Mouse (Mus musculus) urinary bladder, postnatal 10 days (tissue): ENCODE data around the gene Adra2b.

Source experiments
- DNase-seq: peaks from one replicate; pipeline ENCODE4 v3.0.0; 2022; ENCODE audit warnings: low spot score

Gene Adra2b

DNA sequence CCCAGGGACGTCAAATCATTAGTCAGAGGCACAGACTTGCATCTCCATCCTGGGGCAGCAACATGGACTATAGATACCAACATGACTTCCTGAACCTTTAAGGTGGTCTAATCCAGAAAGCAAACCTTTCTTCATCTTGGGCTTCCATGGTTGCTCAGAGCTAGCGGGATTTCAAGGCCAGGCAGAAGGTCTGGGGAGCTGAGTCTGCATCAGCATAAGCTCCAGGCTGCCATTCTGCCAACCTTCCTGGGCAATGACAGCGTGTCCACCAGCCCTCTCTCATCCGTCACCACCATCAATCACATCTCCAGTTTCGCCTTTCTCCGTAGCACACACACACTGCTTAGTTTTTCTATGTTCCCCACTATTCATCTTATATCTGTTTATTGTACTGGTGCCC is 23.7 kb upstream of the Adra2b start:
- no peak for DNase-seq

DNA sequence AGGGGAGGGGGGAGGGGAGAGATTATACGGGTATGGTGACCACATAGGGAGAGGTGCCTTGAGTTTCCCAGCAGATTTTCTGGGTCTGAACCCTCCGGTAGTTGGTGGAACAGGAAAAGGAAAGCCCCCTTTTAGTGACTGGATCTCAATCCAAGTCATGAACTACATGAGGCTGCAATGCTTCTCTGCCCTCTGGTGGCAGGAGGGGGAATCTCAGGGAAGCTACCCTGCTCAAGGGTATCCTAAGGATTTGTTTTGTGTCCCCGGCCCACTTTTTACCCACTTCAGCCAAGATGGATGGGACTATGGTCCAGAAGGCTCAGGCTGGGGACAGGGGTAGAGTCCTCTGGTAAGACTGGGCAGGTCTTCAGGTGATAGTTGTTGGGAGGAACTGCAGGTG is 21.8 kb upstream of the Adra2b start:
- DNase-seq, result no peak

DNA sequence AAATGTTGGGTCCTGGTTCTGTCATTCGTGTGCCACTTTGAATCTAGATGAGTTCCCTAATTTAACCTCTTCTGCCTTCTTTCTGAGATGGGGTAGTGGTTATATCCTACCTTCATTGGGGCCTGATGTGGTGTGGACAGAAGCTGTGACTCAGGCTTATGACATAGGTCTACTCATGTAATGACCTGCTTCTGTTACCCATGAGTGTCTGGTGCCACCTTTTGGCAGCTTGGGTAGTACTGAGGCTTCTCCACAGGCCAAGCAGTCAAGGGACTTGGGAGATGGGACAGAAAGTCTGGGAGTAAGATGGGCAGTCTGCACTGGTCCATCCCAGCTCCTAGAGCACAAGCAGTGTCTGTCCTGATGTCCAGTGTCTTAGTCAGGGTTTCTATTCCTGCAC is 16.7 kb upstream of the Adra2b start:
- DNase-seq, result no peak

DNA sequence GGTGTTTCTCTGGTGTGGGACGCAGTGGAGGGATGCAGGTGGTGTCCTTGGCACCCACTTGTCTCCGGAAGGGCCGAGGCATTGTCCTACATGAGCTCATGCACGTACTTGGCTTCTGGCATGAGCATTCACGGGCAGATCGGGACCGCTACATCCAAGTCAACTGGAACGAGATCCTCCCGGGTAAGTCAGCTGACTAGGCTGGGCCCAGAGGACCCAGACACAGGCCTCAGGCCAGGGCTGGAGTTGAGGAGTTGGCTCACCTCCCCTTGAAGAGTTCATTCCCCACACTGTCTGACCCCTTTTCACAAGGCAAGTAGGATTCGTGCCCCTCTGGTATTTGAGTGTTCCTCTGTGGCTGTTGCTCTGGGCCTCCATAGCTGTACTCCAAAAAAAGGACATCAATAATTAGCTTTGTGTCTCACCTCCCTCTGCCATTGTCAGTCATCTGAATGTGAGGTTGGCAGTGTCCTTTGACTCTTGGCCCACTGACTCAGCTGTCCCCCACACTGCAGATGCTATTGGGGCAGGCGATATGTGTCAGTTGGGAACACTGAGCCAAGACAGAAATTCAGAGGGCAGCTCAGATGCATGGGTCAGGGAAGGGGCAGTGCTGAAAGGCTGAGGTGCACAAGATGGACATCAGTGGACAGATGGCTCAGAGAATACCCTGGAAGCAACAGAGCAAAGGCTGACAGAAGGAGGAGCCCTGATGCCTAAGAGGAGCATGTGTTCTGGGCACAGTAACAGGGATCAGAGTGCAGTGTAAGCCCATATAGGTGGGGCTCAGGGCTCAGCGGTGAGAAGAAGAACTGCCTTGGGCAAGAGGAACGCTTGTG is 15.6 kb upstream of the Adra2b start:
- no peak for DNase-seq

DNA sequence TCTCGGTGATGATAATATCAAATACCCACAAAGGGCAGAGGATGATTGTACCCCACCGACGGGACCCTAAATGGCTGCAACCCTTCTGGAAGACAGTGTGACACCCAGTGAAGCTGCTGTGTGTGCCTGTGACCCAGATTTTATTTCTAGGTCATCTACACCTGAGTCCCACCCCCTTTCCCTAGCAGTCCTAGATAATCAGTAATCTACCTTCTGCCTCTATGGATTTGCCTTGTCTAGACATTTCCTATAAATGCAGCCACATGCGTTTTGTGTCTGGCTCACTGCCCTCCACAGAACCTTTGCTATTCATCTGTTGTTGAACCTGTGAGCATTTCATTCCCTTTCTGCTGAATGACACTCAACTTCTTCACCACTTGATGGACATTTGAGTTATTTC is 9.1 kb upstream of the Adra2b start:
- DNase-seq, result no peak

DNA sequence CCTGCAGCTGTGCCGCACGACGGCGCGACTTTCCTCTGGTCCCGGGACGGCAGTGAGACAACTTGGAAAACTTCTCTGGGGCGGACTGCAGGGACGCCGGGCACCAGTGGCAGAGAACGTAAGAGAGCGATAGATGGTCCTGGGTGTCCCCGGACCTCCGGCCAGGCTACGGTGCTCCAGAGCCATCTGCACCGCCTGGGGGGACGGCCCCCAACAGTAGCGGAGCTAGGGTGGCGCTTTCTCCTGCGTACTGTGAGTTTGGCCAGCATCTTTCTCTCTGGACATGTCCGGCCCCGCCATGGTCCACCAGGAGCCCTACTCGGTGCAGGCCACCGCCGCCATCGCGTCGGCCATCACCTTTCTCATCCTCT is 259 bp downstream of the Adra2b start:
- DNase-seq, result no peak

DNA sequence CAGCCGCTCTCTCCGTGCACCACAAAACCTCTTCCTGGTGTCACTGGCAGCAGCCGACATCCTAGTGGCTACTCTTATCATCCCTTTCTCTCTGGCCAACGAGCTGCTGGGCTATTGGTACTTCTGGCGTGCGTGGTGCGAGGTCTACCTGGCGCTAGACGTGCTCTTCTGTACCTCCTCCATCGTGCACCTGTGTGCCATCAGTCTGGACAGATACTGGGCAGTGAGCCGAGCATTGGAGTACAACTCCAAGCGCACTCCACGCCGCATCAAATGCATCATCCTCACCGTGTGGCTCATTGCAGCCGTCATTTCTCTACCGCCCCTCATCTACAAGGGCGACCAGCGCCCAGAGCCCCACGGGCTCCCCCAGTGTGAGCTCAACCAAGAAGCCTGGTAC is 688 bp downstream of the Adra2b start:
- no peak for DNase-seq

DNA sequence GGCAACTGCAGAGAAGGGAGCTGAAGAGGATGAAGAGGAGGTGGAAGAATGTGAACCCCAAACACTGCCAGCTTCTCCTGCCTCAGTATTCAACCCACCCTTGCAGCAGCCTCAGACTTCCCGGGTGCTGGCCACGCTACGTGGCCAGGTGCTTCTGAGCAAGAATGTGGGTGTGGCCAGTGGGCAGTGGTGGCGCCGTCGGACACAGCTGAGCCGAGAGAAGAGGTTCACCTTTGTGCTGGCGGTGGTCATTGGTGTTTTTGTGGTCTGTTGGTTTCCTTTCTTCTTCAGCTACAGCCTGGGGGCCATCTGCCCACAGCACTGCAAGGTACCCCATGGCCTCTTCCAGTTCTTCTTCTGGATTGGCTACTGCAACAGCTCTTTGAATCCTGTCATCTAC is 1.4 kb downstream of the Adra2b start:
- DNase-seq, result no peak

DNA sequence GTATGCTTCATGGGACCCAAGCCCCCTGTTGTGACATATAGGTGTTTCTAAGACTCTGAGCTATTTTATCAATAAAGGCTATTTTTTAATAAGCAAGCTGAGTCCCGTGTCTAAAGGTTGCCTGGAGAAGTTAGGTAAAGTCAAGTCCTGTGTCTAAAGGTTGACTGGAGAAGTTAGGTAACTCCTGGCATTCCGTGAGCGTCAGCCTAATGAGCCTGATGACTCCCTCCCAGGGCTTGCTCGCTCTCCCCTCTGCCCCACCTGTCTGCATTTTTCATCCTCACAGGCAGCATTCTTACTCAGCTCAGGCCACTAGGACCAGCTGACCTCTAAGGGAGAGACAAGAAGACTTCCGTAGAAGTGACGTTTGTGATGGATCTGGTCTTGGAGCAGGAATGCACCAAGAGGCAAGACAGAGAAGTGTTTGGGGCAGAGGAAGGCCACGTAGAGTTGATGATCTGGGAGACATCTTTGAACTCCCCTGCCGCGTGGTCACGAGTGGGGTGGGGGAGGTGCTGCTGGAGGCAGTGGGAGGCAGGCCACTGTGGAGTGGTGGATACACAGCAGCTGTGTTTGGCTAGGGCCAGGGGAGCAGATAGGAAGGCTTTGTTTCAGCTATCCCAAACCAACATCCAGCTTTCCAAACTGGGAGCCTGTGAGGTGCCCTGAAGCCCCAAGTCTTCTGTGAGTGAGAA is 4.3 kb downstream of the Adra2b start:
- DNase-seq, result no peak

DNA sequence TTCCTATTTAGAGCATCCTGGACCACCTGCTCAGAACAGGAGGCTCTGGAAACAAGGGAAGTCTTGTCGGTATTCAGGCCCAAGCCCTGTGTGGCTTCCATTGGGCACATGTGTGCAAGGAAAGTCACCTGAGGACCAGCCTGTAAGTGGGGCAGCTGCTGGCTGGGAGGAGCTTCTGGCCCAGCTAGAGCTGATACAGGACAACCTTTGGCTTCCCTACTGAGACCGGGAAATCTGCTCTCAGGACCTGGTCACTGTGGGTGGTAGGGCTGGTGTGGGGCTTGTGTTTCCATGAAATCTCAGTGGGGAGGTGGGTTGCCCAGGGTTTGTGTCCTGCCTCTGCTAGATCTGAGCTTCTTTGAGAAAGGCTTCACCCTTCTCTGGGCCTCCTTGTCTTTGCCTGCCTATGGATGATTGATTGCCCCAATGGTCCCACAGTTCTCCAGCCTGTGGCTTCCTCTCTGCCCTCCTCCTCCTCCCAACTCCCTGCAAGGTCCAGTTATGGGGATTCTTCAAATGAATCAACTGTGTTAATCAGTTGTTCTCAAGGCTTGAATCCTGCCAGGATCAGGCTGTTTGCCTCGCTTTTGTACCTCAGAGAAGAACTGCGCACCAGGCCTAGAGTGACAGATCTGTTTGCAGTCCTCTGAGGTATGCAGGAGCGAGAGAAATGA is 6.8 kb downstream of the Adra2b start:
- DNase-seq, result no peak

DNA sequence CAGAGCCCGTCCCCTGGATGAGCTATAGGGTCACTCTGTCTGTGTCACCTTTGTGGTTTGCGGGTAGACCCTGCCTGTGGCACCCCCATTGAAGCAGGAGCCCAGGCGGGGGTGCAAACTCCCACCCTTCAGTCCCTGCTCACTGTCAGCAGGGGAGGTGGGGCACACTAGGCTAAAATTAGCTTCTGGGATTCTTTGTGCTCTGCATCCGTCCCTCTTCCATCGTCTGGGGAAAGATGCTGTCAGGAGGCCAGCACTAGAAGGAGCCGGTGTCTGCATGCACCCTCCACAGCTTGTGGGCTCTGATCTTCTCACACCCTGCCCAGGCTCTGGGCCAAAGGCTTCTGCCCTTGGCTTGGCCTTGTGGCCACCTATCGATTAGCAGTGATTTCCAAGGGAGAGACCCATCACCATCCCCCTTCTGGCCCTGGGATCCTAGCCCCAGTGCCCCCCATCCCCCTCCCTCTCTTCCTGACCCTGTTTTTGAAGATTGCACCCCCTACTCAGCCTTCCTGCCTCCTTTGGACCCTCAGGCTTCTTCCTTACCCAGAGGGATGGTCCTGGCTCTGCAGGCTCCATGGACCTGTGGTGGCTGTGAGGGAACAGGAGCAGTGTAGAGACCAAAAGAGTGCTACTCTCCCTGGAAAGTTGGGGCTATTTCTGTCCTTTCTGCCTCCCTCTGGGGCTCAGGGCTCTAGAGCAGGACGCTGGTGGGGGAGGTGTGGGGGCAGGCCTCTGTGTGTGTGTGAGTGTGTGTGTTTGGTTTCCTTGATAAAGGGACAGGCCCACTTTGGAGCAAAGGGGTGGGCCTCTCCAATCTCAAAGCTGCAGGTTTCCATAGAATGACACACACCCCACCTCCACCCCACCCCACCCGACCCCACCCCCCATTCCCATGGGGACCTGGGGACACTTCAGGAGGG is 7.8 kb downstream of the Adra2b start:
- DNase-seq, result no peak

DNA sequence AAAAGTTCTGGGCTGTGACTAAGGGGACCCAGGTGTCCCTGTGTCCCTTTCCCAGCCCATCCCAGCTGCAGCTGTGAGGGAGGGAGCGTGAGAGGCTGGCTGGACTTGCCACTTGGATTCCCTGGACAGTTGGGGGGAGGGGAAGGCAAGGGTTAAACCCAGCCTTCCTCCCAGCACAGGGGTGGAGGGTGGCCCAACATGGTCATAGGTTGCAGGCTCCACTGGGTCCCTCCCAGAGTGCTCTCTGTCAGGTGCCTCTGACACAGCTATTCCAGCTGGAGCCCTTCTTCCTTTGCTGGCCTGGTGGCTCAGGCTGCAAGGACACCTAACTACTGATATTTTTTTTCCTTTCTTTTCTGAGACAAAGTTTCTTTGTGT is 8.5 kb downstream of the Adra2b start:
- DNase-seq, result no peak

DNA sequence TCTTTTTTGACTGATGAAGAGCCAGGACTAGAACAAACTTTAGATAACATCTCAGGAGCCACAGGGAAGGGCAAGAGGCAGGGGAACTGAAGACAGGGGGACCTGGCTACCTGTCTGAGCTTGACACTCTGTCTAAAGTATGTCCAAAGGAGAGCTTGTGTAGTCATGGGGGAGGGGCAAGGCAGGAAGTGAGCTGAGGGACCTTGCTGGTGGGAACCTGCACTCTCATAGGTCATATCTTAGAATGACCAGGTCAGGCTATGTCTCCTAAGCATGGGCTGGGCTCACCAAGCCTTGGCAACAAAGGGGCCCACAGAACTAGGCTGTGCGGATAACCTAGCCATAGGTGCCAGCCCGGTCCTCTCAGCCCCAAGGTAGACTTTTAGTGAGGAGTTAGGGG is 9.1 kb downstream of the Adra2b start:
- no peak for DNase-seq

DNA sequence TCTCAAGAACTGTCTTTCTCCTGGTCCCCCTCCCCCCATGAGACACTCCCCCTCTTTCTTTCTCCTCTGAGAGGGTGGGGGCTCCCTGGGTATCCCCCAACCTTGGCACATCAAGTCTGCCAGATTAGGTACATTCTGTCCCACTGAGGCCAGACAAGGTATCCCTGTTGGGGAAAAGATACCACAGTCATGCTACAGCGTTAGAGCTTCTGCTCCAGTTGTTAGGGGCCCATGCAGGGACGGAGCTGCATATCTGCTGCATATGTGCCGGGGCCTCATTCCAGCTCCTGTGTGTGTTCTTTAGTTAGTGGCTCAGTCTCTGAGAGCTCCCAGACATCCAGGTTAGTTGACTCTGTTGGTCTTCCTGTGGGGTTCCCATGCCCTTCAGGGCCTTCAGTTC is 11.1 kb downstream of the Adra2b start:
- DNase-seq, result no peak

DNA sequence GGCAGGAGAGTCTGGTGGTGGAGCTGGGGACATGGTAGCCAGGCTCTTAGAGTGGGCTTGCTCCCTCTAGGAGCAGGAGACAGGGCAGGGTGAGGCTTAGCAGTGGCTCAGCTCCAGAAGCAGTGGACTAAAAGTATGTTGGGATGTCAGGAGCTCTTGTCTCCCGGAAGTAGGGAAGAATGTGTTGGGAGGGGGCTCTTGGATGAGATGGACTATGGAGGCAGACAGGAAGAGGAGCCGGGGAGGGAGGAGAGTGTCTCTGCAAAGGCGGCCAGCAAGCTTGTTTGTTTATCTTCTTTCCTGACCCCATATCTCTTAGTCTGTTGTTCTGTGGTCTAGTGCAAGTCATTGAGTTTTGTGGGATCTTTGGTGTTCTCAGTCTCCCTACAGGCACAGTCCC is 12.1 kb downstream of the Adra2b start:
- DNase-seq, result no peak

DNA sequence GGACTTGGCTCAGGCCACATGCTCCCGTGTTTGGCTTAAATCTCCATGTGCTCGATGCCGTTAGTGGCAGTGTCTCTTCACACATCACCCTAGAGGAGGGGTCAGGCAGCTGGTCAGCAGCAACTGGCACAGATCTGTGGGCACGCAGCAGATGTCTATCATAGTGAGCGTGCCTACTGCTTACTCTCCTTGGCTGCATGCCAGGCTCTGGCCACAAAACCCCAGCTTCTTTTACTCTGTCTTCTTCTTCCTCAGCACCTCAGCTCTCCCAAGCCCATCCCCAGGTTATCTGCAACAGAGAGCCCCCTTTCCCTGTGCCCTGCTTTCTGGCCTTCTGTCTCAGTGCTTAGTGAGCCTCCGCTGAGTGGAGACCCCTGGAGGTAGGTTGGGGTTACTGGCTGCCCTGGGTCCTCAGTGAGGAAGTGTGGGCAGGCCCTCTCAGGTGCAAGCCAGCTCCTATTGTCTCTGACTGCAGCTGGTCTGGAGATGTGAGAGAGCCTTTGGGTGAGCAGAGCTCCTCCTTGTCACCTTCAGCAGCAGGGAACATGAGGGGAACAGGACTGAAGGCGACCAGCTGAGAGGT is 12.8 kb downstream of the Adra2b start:
- no peak for DNase-seq

DNA sequence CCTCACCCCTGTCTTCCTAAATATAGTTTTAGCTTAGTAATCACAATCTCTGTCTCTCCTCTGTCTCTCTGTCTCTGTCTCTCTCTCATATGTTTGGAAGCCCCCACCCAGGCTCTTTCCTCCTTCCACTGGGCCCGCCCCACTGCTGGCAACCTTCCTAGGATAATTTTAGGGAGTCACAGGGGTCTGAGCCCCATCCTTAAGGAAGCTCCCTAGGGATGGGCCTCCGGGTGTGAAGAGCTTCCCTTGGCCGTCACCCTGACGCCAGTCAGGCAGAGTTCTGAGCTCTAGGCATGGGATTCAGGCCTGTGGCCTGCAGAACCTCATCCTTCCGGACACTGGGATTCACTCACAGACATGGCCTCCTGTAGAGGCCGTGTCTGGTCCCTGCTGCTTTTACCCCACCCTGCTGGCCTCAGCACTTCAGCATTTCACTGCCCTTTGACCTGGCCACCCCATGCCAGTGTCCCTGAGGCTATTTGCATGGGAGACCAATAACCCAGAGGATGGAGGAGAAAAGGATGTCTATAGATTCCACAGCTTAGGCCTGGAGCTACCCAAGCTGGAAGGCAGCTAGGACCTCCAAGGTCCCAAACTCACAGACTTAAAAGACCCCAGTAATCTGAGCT is 13.5 kb downstream of the Adra2b start:
- DNase-seq, result no peak

DNA sequence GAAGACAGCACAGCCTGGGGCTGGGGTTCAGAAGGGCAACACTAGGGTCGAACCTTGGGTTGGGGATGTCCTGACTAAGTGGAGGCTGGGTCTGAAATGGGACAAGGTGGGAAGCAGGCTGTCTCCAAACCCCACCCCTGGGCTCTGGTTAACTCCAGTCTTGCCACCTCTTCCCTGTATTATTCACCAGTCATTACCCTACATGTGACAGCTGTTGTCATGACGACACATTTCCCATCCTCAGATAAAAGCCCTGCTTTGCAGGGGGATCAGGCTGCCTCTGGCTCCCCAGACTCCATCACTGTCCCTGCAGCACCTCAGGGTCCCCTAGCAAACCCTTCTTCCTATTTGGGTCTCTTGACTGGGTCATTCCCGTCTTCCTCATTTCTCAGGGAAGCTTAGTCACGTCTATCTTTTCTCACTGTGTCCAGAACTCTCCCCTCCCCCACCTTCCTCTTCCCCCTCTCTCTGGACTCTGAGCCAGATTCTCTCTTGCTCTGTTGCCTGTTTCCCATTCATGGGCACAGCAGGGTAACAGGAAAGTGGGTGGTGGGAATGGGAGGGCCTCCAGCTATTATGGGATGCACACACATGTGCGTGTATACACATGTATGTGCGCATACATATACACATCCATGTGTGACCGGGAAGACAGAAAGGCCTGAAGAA is 15.1 kb downstream of the Adra2b start:
- DNase-seq, result no peak

DNA sequence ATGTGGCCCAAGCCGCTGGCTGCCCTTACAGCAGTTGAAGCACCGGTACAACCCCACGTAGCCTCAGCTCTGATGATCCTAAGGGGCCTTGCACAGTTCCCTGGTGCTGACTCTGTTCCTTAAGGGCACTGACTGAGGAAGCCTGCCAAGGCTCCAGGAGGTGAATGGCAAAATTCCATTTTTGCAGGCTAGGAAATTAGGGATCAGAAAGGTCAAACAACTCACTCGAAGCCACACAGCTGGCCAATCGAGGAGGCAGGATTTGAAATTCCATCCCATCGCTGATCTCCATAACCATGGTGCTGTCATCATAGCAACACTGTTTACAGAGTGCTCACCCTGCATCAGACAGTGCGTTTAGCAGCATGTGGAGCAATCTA is 15.6 kb downstream of the Adra2b start:
- DNase-seq, result no peak

DNA sequence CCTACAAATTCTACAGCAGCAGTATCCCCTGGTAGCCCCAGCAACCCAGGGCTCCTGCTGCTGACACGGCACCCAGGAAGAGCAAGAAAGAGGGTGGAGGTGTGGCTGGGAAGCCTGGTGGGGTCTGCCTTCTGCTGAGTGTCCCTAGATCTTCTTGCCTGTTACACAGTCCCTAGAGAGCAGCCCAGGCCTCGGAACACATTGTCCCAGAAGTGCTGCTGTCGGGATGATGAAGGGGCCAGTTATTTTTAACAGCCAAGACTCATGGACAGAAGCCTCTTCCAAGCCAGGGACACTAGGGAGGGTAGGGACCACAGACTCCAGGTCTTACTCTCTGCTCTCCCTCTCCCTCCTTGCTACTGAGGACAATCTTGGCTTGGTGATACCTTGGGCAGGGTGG is 16.2 kb downstream of the Adra2b start:
- DNase-seq, result no peak

DNA sequence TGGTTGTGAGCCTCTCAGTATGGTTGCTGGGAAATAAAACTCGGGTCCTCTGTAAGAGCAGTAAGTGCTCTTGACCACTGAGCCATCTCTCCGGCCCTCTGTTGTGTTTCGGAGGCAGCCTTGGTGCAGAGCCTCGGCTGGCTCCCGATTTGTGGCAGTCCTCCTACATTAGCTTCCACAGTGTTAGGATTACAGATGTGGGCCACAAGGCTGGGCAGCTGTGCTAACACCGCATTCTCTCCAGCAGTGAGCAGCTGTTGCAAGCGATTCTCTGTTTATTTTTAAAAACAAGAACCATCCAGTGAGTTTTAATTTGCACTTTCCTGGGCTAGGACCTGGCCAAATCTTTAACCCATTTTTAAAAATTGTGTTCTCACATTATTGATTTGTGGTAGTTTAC is 20.9 kb downstream of the Adra2b start:
- no peak for DNase-seq
